Mouse (Mus musculus) liver, embryonic 14.5 days (tissue): Measurements from ENCODE around the gene Sall1. TPM values are rescaled to one million over a fixed set of nuclear protein-coding genes. Genes with fewer than 3 reads are reported as not detected.

Source experiments
- ATAC-seq: fragments of 200-750 bp; cut with Nextera tagmentation; 2 replicates; pipeline ENCODE4 v1.8.0; 2017; ENCODE audit warnings: moderate number of reproducible peaks, mild to moderate bottlenecking, moderate library complexity; ENCODE audit not compliant: insufficient read depth
- DNase-seq, 3 experiments: peaks; one replicate each; pipeline ENCODE4 v3.0.0-alpha.2; 2012 to 2013; ENCODE audit warnings: low read depth in 3 of 3, low spot score in 3 of 3
- H3K27ac ChIP-seq: fragments of 300-500 bp; sonication (generic); 2 replicates; pipeline ENCODE4 v1.5.1; 2014; ENCODE audit warnings: moderate library complexity, mild to moderate bottlenecking, control low read depth, inconsistent platforms
- H3K27me3 ChIP-seq: fragments of 300-500 bp; sonication (generic); 2 replicates; pipeline ENCODE4 v1.6.1; 2014; ENCODE audit warnings: mild to moderate bottlenecking, low read length, moderate library complexity; ENCODE audit not compliant: control insufficient read depth, insufficient read depth
- H3K36me3 ChIP-seq: fragments of 300-500 bp; sonication (generic); replicated peaks from 2 replicates; pipeline ENCODE4 v1.6.1; 2014; ENCODE audit warnings: low read depth; ENCODE audit not compliant: control insufficient read depth, insufficient read depth
- H3K4me1 ChIP-seq, 2 experiments: fragments of 200-500 bp in 1 of 2; fragments of 300-500 bp in 1 of 2; sonication (generic) in 1 of 2; replicated peaks; 2 replicates each; pipeline ENCODE4 v1.6.1; 2012 to 2014; ENCODE audit warnings: antibody characterized with exemption in 1 of 2, inconsistent platforms in 1 of 2, low read length in 1 of 2; ENCODE audit not compliant: control insufficient read depth in 2 of 2, insufficient read depth in 2 of 2
- H3K4me2 ChIP-seq: fragments of 300-500 bp; sonication (generic); 2 replicates; pipeline ENCODE4 v1.6.1; 2014; ENCODE audit warnings: low read depth, mild to moderate bottlenecking, control low read depth, moderate library complexity
- H3K4me3 ChIP-seq, 2 experiments: fragments of 200-500 bp in 1 of 2; fragments of 300-500 bp in 1 of 2; sonication (generic) in 1 of 2; 2 replicates each; pipeline ENCODE4 v1.5.1; 2012 to 2014; ENCODE audit warnings: low read depth in 2 of 2, low read length in 2 of 2, mild to moderate bottlenecking in 2 of 2, control low read depth in 1 of 2, inconsistent platforms in 1 of 2, moderate library complexity in 1 of 2; ENCODE audit not compliant: insufficient read depth in 1 of 2
- H3K9ac ChIP-seq: fragments of 300-500 bp; sonication (generic); replicated peaks from 2 replicates; pipeline ENCODE4 v1.6.1; 2014; ENCODE audit warnings: mild to moderate bottlenecking, control low read depth, moderate library complexity
- H3K9me3 ChIP-seq: fragments of 300-500 bp; sonication (generic); 2 replicates; pipeline ENCODE4 v1.6.1; 2016; ENCODE audit warnings: low read length, mixed read lengths; ENCODE audit not compliant: control insufficient read depth
- CTCF ChIP-seq: IDR thresholded peaks from 2 replicates; pipeline ENCODE4 v1.5.1; 2016; ENCODE audit warnings: antibody characterized with exemption, low read depth, control low read depth
- EP300 ChIP-seq: IDR thresholded peaks from 2 replicates; pipeline ENCODE4 v1.6.1; 2016; ENCODE audit warnings: antibody characterized with exemption, low read depth
- WGBS: fragments of 180-500 bp; shearing (Covaris S2); extraction: QIAGEN DNeasy Blood & Tissue Kit; methylation state at CpG from one replicate; pipeline ENCODE4 v1.1.7; 2014; ENCODE audit not compliant: insufficient replicate concordance; 5-methylcytosine and 5-hydroxymethylcytosine counted together
- polyA plus RNA-seq, 2 experiments: library from polyadenylated mRNA; depleted of rRNA in 1 of 2; stranded (reverse) in 1 of 2; unstranded in 1 of 2; fragments of >200 nt; fragmentation: Nextera tagmentation in 1 of 2; extraction: Ambion mirVana in 1 of 2; gene quantifications; 2 replicates each; pipeline versions ENCODE4 v1.2.1 to v1.2.3; 2012 to 2014

The Sall1 gene
- polyA plus RNA-seq, 2 experiments, result 1.1 to 1.6 TPM

DNA sequence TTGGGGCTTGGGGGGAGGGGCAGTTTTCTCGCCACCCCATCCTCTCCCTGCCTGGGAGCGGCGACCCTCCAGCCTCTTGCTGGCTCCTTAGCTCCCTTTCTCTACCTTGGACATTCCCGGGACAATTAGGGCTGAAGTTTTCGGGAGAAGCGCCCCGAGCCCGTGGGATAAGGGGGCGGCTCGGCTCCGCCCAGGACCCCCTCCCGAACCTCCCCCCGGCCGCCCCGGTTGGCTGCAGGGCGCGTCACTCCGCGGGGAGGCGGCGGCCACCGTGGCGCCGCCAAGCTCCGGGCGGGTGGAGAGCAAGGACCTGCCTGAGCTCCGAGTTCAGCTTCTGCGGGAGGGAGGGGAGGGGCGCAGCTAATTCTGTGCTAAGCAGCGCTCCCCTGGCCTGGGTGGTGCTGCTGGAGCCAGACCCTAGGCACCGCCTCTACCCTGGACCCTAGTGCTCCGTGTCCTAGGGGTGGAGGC is 556 bp downstream of the Sall1 start:
- Histone ChIP-seq H3K27ac (no peak overlapping the region), H3K36me3 (no peaks in the 10 kb centered on the region), H3K4me1 (no peaks in the 10 kb centered on the region), H3K4me3 (peak overlapping the region; percentile 40 to 42), H3K4me2 (peak overlapping the region; percentile 49), H3K9me3 (no peaks in the 10 kb centered on the region), H3K9ac (no peak overlapping the region), H3K27me3 (peaks cover 89% of the 10 kb centered on the region)
- WGBS, result 0% methylated on average over 31 of the region's 32 CpGs
- peak; percentile 62 for ATAC-seq
- no peak for DNase-seq
- TF ChIP-seq EP300 (no peak), CTCF (no peak)

GRCm38 (mm10) chr8:89042560-89043370 is 1.2 kb downstream of the Sall1 start:
- Histone ChIP-seq H3K4me3 (peak overlapping the region; percentile 40 to 42), H3K4me1 (no peaks in the 10 kb centered on the region), H3K4me2 (peak overlapping the region; percentile 49), H3K27ac (no peak overlapping the region), H3K9me3 (no peaks in the 10 kb centered on the region), H3K27me3 (peaks cover 92% of the 10 kb centered on the region), H3K36me3 (no peaks in the 10 kb centered on the region), H3K9ac (no peak overlapping the region)
- ATAC-seq, result peak; percentile 60
- DNase-seq, result no peak
- under 1% methylated on average over 74 of the region's 80 CpGs for WGBS
- TF ChIP-seq EP300, result no peak
- no peak for TF ChIP-seq CTCF

GRCm38 (mm10) chr8:89042118-89042460 is 1.9 kb downstream of the Sall1 start:
- peak overlapping the region; percentile 42 to 50 for H3K4me3 ChIP-seq
- no peak overlapping the region; the same call in 1 of the 2 replicates for H3K9ac ChIP-seq
- ATAC-seq (no peak), DNase-seq (no peak)
- peak overlapping the region; percentile 49 for H3K4me2 ChIP-seq
- TF ChIP-seq CTCF (no peak), EP300 (no peak)
- no peaks in the 10 kb centered on the region for H3K9me3 ChIP-seq
- H3K27ac ChIP-seq, result no peak overlapping the region
- no peaks in the 10 kb centered on the region for H3K4me1 ChIP-seq
- peaks cover 90% of the 10 kb centered on the region for H3K27me3 ChIP-seq
- H3K36me3 ChIP-seq, result no peaks in the 10 kb centered on the region
- WGBS, result under 1% methylated on average over 35 of the region's 35 CpGs

DNA sequence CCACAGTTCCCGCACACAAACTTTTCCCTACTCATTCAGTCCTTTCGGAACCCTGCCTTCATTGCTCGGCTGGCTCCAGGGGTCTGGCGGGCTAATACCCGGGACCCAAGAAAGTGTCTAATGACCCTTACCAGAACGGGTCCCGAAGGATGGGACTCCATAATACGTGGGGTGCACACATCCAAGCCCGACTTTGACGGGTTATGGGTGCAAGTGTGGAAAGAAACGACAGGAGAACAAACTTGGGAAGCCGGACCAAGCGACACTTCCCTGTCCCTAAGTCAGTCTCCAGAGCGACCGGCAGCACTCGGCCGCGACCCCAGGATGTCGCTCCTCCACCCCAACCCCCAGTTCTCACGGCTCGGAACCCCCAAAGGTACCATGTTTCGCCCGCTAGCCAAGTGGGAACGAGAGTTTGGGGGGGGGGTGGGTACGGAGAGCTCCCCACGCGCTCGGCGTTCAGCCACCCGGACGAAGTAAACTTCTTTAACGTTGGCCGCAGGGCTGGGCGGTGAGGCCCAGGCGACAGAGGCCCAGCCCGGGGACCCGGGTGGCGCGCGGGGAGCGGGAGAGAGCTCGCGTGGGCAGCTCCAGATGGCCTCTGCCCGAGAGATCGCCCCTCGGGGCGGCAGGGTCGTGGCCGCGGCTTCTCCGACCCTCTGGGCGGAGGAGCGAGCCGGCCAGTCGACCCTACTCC is 2.4 kb downstream of the Sall1 start:
- Histone ChIP-seq H3K27me3 (peaks cover 85% of the 10 kb centered on the region), H3K9ac (peak overlapping the region; percentile 31; the same call in 1 of the 2 replicates), H3K27ac (no peak overlapping the region), H3K36me3 (no peaks in the 10 kb centered on the region), H3K9me3 (no peaks in the 10 kb centered on the region), H3K4me3 (peak overlapping the region; percentile 42 to 50), H3K4me2 (peak overlapping the region; percentile 49), H3K4me1 (no peaks in the 10 kb centered on the region)
- TF ChIP-seq EP300 (no peak), CTCF (no peak)
- no peak for ATAC-seq
- no peak for DNase-seq
- under 1% methylated on average over 55 of the region's 55 CpGs for WGBS

GRCm38 (mm10) chr8:89040751-89041420 is 3.1 kb downstream of the Sall1 start:
- H3K4me3 ChIP-seq, result peak overlapping the region; percentile 42 to 50
- no peaks in the 10 kb centered on the region for H3K4me1 ChIP-seq
- H3K27me3 ChIP-seq, result peaks cover 79% of the 10 kb centered on the region
- H3K27ac ChIP-seq, result no peak overlapping the region
- ATAC-seq (peak; percentile 21; the same call in 1 of the 2 replicates), DNase-seq (no peak)
- WGBS, result 1% methylated on average over 36 of the region's 40 CpGs
- H3K9ac ChIP-seq, result peak overlapping the region; percentile 31
- peak overlapping the region; percentile 29 for H3K4me2 ChIP-seq
- H3K9me3 ChIP-seq, result no peaks in the 10 kb centered on the region
- no peak for TF ChIP-seq CTCF
- no peak for TF ChIP-seq EP300
- no peaks in the 10 kb centered on the region for H3K36me3 ChIP-seq
